Mouse (Mus musculus): ENCODE measurements at regions not wholly inside any gene's neighbourhood (a gene's known extent, or its start where the extent isn't known, plus 50 kb on each side); places are given as distances from the start of the nearest gene placed in this dataset.

DNA sequence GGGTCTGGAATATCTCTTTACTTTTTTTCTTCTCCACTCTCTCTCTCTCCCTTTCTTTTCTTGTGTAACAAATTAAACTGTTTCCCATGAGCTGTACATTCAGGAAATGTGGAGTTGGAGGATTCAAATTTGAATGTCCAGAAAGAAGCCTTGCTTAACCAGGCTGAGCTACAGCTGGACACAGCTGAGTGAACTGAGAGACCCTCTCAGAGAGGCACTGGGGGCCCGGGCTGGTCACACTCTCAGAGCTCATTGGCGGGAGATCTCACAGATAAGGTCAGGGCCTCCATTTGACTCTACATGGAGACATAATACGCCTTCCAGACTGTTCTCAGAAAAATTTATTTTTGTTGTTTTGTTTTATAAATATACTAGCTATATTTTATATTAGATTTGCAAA, 49.9 kb upstream of the Frem1 start:
- no peak for ATAC-seq (ENCODE audit: extremely low read depth, insufficient number of reproducible peaks, low FRiP score, poor library complexity, severe bottlenecking)
- Histone ChIP-seq H3K36me3 (replicated peaks) (no peaks in the 10 kb centered on the region), H3K4me1 (ENCODE audit: insufficient read depth, low read depth, low read length) (no peaks in the 10 kb centered on the region), H3K4me3 (ENCODE audit: low read depth, low read length) (no peak overlapping the region), H3K27me3 (ENCODE audit: insufficient read depth, low read length) (no peaks in the 10 kb centered on the region), H3K9me3 (replicated peaks) (peaks cover 53% of the 10 kb centered on the region)
- no peak for DNase-seq (ENCODE audit: low spot score)
- TF ChIP-seq POLR2AphosphoS5 (IDR thresholded peaks at IDR 0.05; ENCODE audit: insufficient replicate concordance, low read depth, low read length) (no peak), GATA2 (IDR thresholded peaks at IDR 0.05; ENCODE audit: borderline replicate concordance, low read depth, low read length) (no peak), GATA1 (IDR thresholded peaks at IDR 0.05; ENCODE audit: borderline replicate concordance, low read length) (no peak), TAL1 (conservative IDR thresholded peaks at IDR 0.05; ENCODE audit: low read depth, low read length) (no peak), CTCF (IDR thresholded peaks at IDR 0.05; ENCODE audit: low read depth, low read length) (no peak)

Data from G1E (cell line).